Mouse (Mus musculus) kidney, postnatal 4 days (tissue): ENCODE data around the gene Mkrn3.

Experiments
- DNase-seq, 2 experiments: peaks; one replicate each; pipeline ENCODE4 v3.0.0; 2021; ENCODE audit warnings: mixed read lengths in 2 of 2

The Mkrn3 gene

GRCm38 (mm10) chr7:62419493-62420360 lies at the start of gene Mkrn3:
Mkrn3 (minus strand) TSS chr7:62420139.
- DNase-seq = peak; percentile 86 to 90

- DNase-seq = peak; percentile 71 to 81
These were observed 44.2 kb upstream of the Mkrn3 start, which contains the start of gene Peg12 for GRCm38 (mm10) chr7:62463878-62464755. Peg12 (minus strand) TSS chr7:62464510.

GRCm38 (mm10) chr7:62463007-62463877 lies 43.3 kb upstream of the Mkrn3 start:
- DNase-seq = peak; percentile 37 to 59

- DNase-seq = peak; percentile 47 to 63
These were observed 42.5 kb upstream of the Mkrn3 start for GRCm38 (mm10) chr7:62462229-62463006.

GRCm38 (mm10) chr7:62452353-62452752 lies 32.4 kb upstream of the Mkrn3 start:
- no peak for DNase-seq

- DNase-seq = no peak
These were observed 25.7 kb upstream of the Mkrn3 start for GRCm38 (mm10) chr7:62445431-62446165.

- DNase-seq = no peak
These were observed 16.5 kb upstream of the Mkrn3 start for GRCm38 (mm10) chr7:62436394-62436793.

GRCm38 (mm10) chr7:62433243-62433642 lies 13.3 kb upstream of the Mkrn3 start:
- no peak for DNase-seq

- peak; percentile 51 to 55 for DNase-seq
These were observed 8.4 kb upstream of the Mkrn3 start for GRCm38 (mm10) chr7:62428337-62428736.

GRCm38 (mm10) chr7:62423210-62423609 lies 3.3 kb upstream of the Mkrn3 start:
- no peak for DNase-seq

- no peak for DNase-seq
These were observed 627 bp upstream of the Mkrn3 start for GRCm38 (mm10) chr7:62420566-62420965.

- no peak for DNase-seq
These were observed 840 bp downstream of the Mkrn3 start for GRCm38 (mm10) chr7:62419105-62419492.

GRCm38 (mm10) chr7:62418346-62418745 lies 1.6 kb downstream of the Mkrn3 start:
- DNase-seq = no peak

- no peak for DNase-seq
These were observed 3.8 kb downstream of the Mkrn3 start for GRCm38 (mm10) chr7:62416173-62416572.

- DNase-seq = no peak
These were observed 4.7 kb downstream of the Mkrn3 start for GRCm38 (mm10) chr7:62415222-62415621.

- DNase-seq = no peak
These were observed 12.1 kb downstream of the Mkrn3 start for GRCm38 (mm10) chr7:62407803-62408202.

- no peak for DNase-seq
These were observed 13.3 kb downstream of the Mkrn3 start for GRCm38 (mm10) chr7:62406573-62407050.

- DNase-seq = no peak
These were observed 27.7 kb downstream of the Mkrn3 start for GRCm38 (mm10) chr7:62392202-62392601.

GRCm38 (mm10) chr7:62388291-62388690 lies 31.6 kb downstream of the Mkrn3 start:
- no peak for DNase-seq

- peak; percentile 34 to 39 for DNase-seq
These were observed 37.5 kb downstream of the Mkrn3 start for GRCm38 (mm10) chr7:62382391-62382790.

- DNase-seq = no peak
These were observed 41.4 kb downstream of the Mkrn3 start for GRCm38 (mm10) chr7:62378529-62378928.
